Mouse (Mus musculus) testis, adult 2 months (tissue): Measurements from ENCODE around the gene Tmprss13.

ENCODE experiments used
- CTCF ChIP-seq: fragments of 200-500 bp; IDR thresholded peaks from 2 replicates; pipeline ENCODE4 v1.5.1; 2012; ENCODE audit warnings: low read depth, mild to moderate bottlenecking, inconsistent platforms, low read length, moderate library complexity; ENCODE audit not compliant: control insufficient read depth, insufficient read depth, insufficient replicate concordance
- POLR2A ChIP-seq: fragments of 200-500 bp; IDR thresholded peaks from 2 replicates; pipeline ENCODE4 v1.6.1; 2012; ENCODE audit warnings: low read depth, mild to moderate bottlenecking, inconsistent platforms, low read length, moderate library complexity; ENCODE audit not compliant: control insufficient read depth

DNA sequence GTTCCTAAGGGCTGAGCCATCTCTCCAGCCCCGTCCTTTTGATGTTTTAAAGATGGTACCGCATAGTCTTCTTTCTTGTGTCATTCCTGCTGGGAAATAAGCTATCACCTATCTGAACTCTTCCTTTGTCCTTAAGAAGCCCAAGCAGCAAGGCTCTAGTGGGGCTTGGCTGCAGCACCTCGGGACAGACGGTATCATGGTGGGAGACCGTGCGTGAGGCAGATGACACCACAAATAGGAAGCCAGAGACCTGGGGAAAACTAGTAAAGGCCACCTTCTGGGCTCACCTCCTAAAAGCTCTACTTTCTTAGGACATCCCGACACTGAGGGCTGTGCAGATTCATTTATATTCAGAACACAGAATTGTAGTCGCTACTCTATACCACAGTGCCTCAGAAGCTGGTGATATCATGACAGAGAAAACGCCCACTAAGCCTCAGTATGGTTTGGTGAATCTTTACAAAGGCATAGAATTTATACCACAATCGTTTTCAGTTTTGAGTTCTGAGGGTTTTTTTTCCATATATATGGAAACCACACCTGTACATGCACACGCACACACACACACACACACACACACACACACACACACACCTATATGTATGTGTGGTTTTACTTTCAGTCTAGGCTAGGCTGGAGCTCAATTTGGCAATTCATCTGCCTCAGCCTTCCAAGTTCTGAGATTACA lies 27.3 kb upstream of the Tmprss13 start:
- TF ChIP-seq CTCF: no peak
- no peak for TF ChIP-seq POLR2A
